Mouse (Mus musculus) brain, embryonic 14.5 days (tissue): Measurements from ENCODE around the gene Edc4.

Source experiments
- CTCF ChIP-seq: fragments of 200-500 bp; IDR thresholded peaks from 2 replicates; pipeline ENCODE4 v1.5.1; 2012; ENCODE audit warnings: inconsistent platforms, mild to moderate bottlenecking, moderate library complexity, borderline replicate concordance; ENCODE audit not compliant: insufficient read depth, insufficient read length; ENCODE audit errors: extremely low read depth
- POLR2A ChIP-seq: fragments of 200-500 bp; IDR thresholded peaks from 2 replicates; pipeline ENCODE4 v1.6.1; 2012; ENCODE audit warnings: mild to moderate bottlenecking, inconsistent platforms, borderline replicate concordance; ENCODE audit not compliant: poor library complexity, insufficient read depth, insufficient read length, severe bottlenecking; ENCODE audit errors: extremely low read depth

- no peak for TF ChIP-seq POLR2A
- TF ChIP-seq CTCF, result no peak
Measured at GRCm38 (mm10) chr8:105852146-105852729, 28.4 kb upstream of the Edc4 start.
